Mouse (Mus musculus): ENCODE measurements around the gene Asxl2. TPM values are rescaled to one million over a fixed set of nuclear protein-coding genes. Genes with fewer than 3 reads are reported as not detected.

The Asxl2 gene
- total RNA-seq (2023) = 82.3 TPM

GRCm38 (mm10) chr12:3426530-3427034 is at the start of gene Asxl2:
Gene Asxl2, plus strand, starts transcription at chr12:3426857.

Other genes with a start within 250 kb of the Asxl2 start
- 97.1 TPM for gene Rab10, start 116.9 kb upstream of the Asxl2 start, total RNA-seq (2023)
- gene Kif3c, start 61.7 kb upstream of the Asxl2 start, total RNA-seq (2023) = 11.3 TPM
- gene Dtnb, start 145.5 kb downstream of the Asxl2 start, total RNA-seq (2023) = 97.4 TPM

Data from CD4-positive naive resting alpha-beta T cell, adult 76 days (primary cell).